Mouse (Mus musculus) layer of hippocampus, adult 9-10 months (tissue): ENCODE measurements at regions not wholly inside any gene's neighbourhood (a gene's known extent, or its start where the extent isn't known, plus 50 kb on each side); places are given as distances from the start of the nearest gene placed in this dataset.

Experiments
- DNase-seq: peaks from one replicate; pipeline ENCODE4 v3.0.0; 2022; ENCODE audit warnings: low spot score

DNA sequence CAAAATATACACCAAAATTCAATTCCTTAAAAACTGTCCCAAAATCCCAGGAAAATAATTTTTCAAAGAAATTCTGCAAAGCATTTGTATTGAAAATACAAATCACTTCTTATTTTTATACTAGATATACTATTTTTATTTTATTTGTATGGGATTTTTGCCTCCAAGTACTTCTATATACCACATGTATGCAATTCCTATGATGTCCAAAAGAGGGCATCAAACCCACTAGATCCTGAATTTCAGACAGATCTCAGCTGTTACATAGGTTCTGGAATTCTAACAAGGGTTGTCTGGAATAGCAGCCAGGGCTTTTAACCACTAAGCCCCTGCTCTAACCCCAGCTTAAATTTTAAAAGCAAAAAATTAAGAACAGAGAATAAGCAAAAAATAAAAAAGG is 185.2 kb upstream of the Dgkb start:
- DNase-seq, result no peak

- peak; percentile 18 for DNase-seq
These were observed 184.2 kb upstream of the Dgkb start for GRCm38 (mm10) chr12:37633286-37633685.

GRCm38 (mm10) chr12:37646186-37646585 is 171.3 kb upstream of the Dgkb start:
- no peak for DNase-seq

DNA sequence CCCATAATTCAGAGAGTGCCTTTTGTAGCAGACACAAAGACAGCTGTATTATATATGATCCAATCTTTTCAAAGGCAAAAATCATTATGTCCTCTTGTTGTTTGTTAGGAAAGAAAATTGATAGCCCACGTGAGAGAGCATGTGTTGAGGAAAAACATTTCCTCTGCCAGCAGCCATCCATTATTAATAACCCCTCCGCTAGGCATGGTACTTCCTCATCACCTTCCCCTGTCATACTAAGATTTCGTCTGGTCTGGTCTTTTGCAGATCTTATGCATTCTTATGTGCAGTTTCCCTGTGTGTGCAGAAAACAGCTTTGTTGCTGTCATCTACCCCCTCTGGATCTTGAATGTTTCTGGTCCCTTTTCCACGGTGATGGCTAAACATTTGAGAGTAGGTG is 164.2 kb upstream of the Dgkb start:
- DNase-seq, result no peak

- DNase-seq, result no peak
These were observed 163.3 kb upstream of the Dgkb start for GRCm38 (mm10) chr12:37654256-37654655.

DNA sequence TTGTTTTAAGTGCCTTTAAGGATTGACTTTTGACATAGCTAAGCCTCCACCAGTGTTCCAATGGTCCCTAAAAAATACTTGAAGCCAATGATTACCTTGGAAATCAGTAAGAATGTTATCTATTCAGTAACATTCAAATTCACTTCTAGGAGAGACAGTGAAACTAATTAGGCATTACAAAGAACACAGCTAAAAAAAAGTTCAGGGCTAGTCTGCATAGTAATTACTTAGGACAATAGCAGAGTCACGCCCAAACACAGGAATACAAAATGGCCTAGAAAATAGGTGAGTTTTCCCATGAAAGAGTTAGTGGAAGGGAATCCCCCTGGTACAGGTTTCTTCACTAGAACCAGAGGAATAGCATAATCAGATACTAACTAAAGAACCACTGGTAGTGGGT is 157.5 kb upstream of the Dgkb start:
- no peak for DNase-seq

DNA sequence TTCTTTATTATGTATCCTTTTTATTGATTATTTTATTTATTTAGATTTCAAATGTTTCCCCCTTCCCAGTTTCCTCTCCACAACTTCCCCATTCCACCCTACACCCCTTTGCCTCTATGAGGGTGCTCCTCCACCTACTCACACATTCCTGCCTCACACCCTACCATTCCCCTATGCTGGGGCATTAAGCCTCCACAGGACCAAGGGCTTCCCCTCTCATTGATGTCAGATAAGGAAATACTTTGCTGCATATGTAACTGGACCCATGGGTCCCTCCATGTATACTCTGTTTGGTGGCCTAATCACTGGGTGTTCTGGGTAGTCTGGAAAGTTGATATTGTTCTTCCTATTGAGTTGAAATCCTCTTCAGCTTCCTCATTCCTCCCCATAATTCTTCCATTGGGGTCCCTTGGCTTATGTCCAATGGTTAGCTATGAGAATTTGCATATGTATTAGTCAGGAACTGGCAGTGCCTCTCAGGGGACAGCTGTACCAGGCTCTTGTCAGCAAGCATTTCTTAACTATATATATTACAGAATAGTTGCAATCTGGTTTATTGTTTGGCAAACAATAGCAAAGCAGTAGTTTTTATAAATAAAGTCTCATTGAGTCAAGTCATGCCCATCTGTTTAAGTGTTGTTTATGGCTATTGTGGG is 134.9 kb upstream of the Dgkb start:
- DNase-seq, result no peak

- no peak for DNase-seq
These were observed 124.9 kb upstream of the Dgkb start for GRCm38 (mm10) chr12:37692584-37692983.
